17 mouse cellular contexts compared by ENCODE assay signal in genomic region chr4:105973769-105974397, GRCm38 (mm10).
DNase-seq lines count a peak whose midpoint lies in the region; ATAC-seq and TF ChIP-seq lines count a peak whose summit lies in the region.
"Had no signal": no experiment of that assay in that cellular context is flagged by ENCODE, and none has a peak within 500 bp of the region (broad histone marks: within the 10 kb centered on the region; RNA-seq: fewer than 3 reads in every experiment).

No protein-coding gene starts in this region.

- no peak for TF ChIP-seq POLR2A in liver, adult 2 months (IDR thresholded peaks at IDR 0.05; ENCODE audit: extremely low read depth, insufficient read depth, low read length)

- no peak overlapping the region for H3K4me2 ChIP-seq in liver, embryonic 12.5 days
- no peak overlapping the region for H3K4me2 ChIP-seq in intestine, postnatal 0 days (replicated peaks; ENCODE audit: low read depth)
- no peak overlapping the region for H3K4me2 ChIP-seq in midbrain, embryonic 15.5 days
- H3K4me2 ChIP-seq: heart, embryonic 12.5 days; hindbrain, embryonic 15.5 days had no signal

- H3K79me2 ChIP-seq in liver, adult 2 months (ENCODE audit: control insufficient read depth, insufficient read depth, low read length), result no peaks in the 10 kb centered on the region

- no peak for TF ChIP-seq CTCF in liver, adult 2 months (IDR thresholded peaks at IDR 0.05; ENCODE audit: low read depth, low read length)
- no peak for TF ChIP-seq CTCF in intestine, postnatal 0 days (IDR thresholded peaks at IDR 0.05; ENCODE audit: low read depth)

- no peaks in the 10 kb centered on the region for H3K27me3 ChIP-seq in liver, adult 2 months (ENCODE audit: control insufficient read depth, insufficient read depth, low read length)
- H3K27me3 ChIP-seq in liver, embryonic 12.5 days (replicated peaks), result no peaks in the 10 kb centered on the region
- no peaks in the 10 kb centered on the region for H3K27me3 ChIP-seq in intestine, postnatal 0 days (replicated peaks; ENCODE audit: control insufficient read depth, insufficient read depth, low read length)
- no peaks in the 10 kb centered on the region for H3K27me3 ChIP-seq in midbrain, embryonic 15.5 days (replicated peaks)
- H3K27me3 ChIP-seq: heart, embryonic 12.5 days; hindbrain, embryonic 15.5 days had no signal

- H3K9ac ChIP-seq in liver, adult 2 months (ENCODE audit: low read depth, low read length), result no peak overlapping the region
- no peak overlapping the region for H3K9ac ChIP-seq in liver, embryonic 12.5 days
- no peak overlapping the region for H3K9ac ChIP-seq in intestine, postnatal 0 days (ENCODE audit: low read depth, low read length)
- no peak overlapping the region for H3K9ac ChIP-seq in midbrain, embryonic 15.5 days
- H3K9ac ChIP-seq: heart, embryonic 12.5 days; hindbrain, embryonic 15.5 days had no signal

- no peak overlapping the region for H3K27ac ChIP-seq in liver, adult 2 months (replicated peaks; ENCODE audit: insufficient read depth, low read depth, low read length)
- no peak overlapping the region for H3K27ac ChIP-seq in liver, embryonic 12.5 days
- no peak overlapping the region for H3K27ac ChIP-seq in intestine, postnatal 0 days (ENCODE audit: low read depth, low read length)
- no peak overlapping the region for H3K27ac ChIP-seq in midbrain, embryonic 15.5 days
- H3K27ac ChIP-seq: embryonic facial prominence, embryonic 10.5 days; forebrain, embryonic 10.5 days; hindbrain, embryonic 15.5 days had no signal

- peak; percentile 74 for DNase-seq in liver, adult 2 months (ENCODE audit: extremely low read depth, low read depth, low spot score)
- DNase-seq in 416B (ENCODE audit: low read depth), result peak; percentile 5
- DNase-seq: adrenal gland, postnatal 10 days; cerebellum, adult 11-12 months; cerebellum, adult 9-10 months; cerebellum, postnatal 36 days; heart, postnatal 36 days had no signal

- no peak overlapping the region for H3K4me3 ChIP-seq in liver, adult 2 months (ENCODE audit: insufficient read depth, low read depth, low read length)
- no peak overlapping the region for H3K4me3 ChIP-seq in liver, embryonic 12.5 days
- no peak overlapping the region for H3K4me3 ChIP-seq in intestine, postnatal 0 days (ENCODE audit: low read depth, low read length)
- H3K4me3 ChIP-seq in midbrain, embryonic 15.5 days, result no peak overlapping the region
- H3K4me3 ChIP-seq: embryonic facial prominence, embryonic 10.5 days; forebrain, embryonic 10.5 days; heart, embryonic 12.5 days; hindbrain, embryonic 15.5 days had no signal

- 16% methylated on average over 6 of the region's 6 CpGs for WGBS in liver, adult 2 months
- 15% methylated on average over 6 of the region's 6 CpGs for WGBS in liver, embryonic 12.5 days (ENCODE audit: insufficient replicate concordance)
- WGBS in intestine, postnatal 0 days, result 13% methylated on average over 6 of the region's 6 CpGs
- 81% methylated on average over 6 of the region's 6 CpGs for WGBS in midbrain, embryonic 15.5 days

- H3K36me3 ChIP-seq in liver, adult 2 months (ENCODE audit: control insufficient read depth, insufficient read depth, low read length), result no peaks in the 10 kb centered on the region
- no peaks in the 10 kb centered on the region for H3K36me3 ChIP-seq in liver, embryonic 12.5 days
- no peaks in the 10 kb centered on the region for H3K36me3 ChIP-seq in intestine, postnatal 0 days (ENCODE audit: control insufficient read depth, insufficient read depth)
- H3K36me3 ChIP-seq in midbrain, embryonic 15.5 days (replicated peaks), result no peaks in the 10 kb centered on the region
- H3K36me3 ChIP-seq: embryonic facial prominence, embryonic 10.5 days; forebrain, embryonic 10.5 days; heart, embryonic 12.5 days; hindbrain, embryonic 15.5 days had no signal

- ATAC-seq in liver, embryonic 12.5 days, result no peak
- peak; percentile 68 for ATAC-seq in common myeloid progenitor, adult 5-6 weeks (replicated peaks; ENCODE audit: low read depth, poor library complexity, severe bottlenecking)
- ATAC-seq in intestine, postnatal 0 days, result 0 out of 2 replicates have a peak, but pooled peaks have one; percentile 51
- no peak for ATAC-seq in megakaryocyte-erythroid progenitor cell, adult 5-6 weeks (replicated peaks; ENCODE audit: low FRiP score, low TSS enrichment, poor library complexity, severe bottlenecking)
- ATAC-seq in midbrain, embryonic 15.5 days (replicated peaks), result no peak
- ATAC-seq: forebrain, embryonic 14.5 days had no signal

- no peaks in the 10 kb centered on the region for H3K4me1 ChIP-seq in liver, adult 2 months (ENCODE audit: control insufficient read depth, insufficient read depth, low read length)
- no peaks in the 10 kb centered on the region for H3K4me1 ChIP-seq in liver, embryonic 12.5 days
- H3K4me1 ChIP-seq in intestine, postnatal 0 days (replicated peaks; ENCODE audit: control insufficient read depth, insufficient read depth, low read length), result 0 out of 2 replicates have a peak, but pooled peaks cover 4% of the 10 kb centered on the region
- H3K4me1 ChIP-seq in midbrain, embryonic 15.5 days, result no peaks in the 10 kb centered on the region
- H3K4me1 ChIP-seq: heart, embryonic 12.5 days; hindbrain, embryonic 15.5 days had no signal

- no peaks in the 10 kb centered on the region for H3K9me3 ChIP-seq in liver, embryonic 12.5 days (replicated peaks)
- H3K9me3 ChIP-seq in intestine, postnatal 0 days (ENCODE audit: control insufficient read depth), result no peaks in the 10 kb centered on the region
- no peaks in the 10 kb centered on the region for H3K9me3 ChIP-seq in midbrain, embryonic 15.5 days
- H3K9me3 ChIP-seq: embryonic facial prominence, embryonic 10.5 days; forebrain, embryonic 10.5 days; heart, embryonic 12.5 days; hindbrain, embryonic 15.5 days had no signal

Comparison
In these comparisons a context has a peak if more than half of its experiments do, and no peak if none do; other contexts are left out.
1. ATAC-seq: peak in common myeloid progenitor, adult 5-6 weeks (single experiment) and intestine, postnatal 0 days (single experiment); none in liver, embryonic 12.5 days (single experiment), megakaryocyte-erythroid progenitor cell, adult 5-6 weeks (single experiment) and midbrain, embryonic 15.5 days (single experiment).